Comparison of ENCODE assay signal across 34 mouse cellular contexts in the genomic region with DNA sequence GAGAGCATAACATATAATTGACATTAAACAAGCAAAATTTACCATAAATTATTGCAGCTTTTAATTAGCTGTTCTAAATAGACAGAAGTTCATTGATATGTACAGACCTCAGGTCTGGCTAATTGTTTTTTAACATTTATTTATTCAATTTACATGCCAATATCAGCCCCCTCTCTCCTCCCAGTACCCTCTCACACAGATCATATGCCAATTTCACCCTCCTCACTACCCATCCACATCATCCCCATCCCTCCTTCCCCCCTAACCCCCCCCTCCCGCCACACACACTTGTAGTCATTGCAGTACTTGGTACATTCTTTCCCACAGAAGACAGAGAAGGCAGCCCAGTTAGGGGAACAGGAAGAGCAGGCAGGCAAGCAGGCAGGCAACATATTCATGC.
"Had no signal": no experiment of that assay in that cellular context is flagged by ENCODE, and none has a peak within 500 bp of the region (broad histone marks: within the 10 kb centered on the region; RNA-seq: fewer than 3 reads in every experiment).

No protein-coding gene starts in this region.

- H3K9me3 ChIP-seq: heart, embryonic 15.5 days; hindbrain, embryonic 10.5 days; hindbrain, embryonic 12.5 days; hindbrain, embryonic 13.5 days; hindbrain, embryonic 15.5 days; intestine, embryonic 15.5 days; kidney, embryonic 15.5 days had no signal

- H3K4me1 ChIP-seq: heart, embryonic 12.5 days; heart, embryonic 13.5 days; heart, embryonic 15.5 days; hindbrain, embryonic 10.5 days; hindbrain, embryonic 12.5 days; hindbrain, embryonic 13.5 days; hindbrain, embryonic 15.5 days; intestine, embryonic 15.5 days; kidney, embryonic 15.5 days had no signal

- H3K36me3 ChIP-seq: heart, embryonic 12.5 days; heart, embryonic 13.5 days; heart, embryonic 15.5 days; hindbrain, embryonic 10.5 days; hindbrain, embryonic 12.5 days; hindbrain, embryonic 13.5 days; hindbrain, embryonic 15.5 days; intestine, embryonic 15.5 days; kidney, embryonic 15.5 days had no signal

- H3K4me3 ChIP-seq: heart, embryonic 12.5 days; heart, embryonic 13.5 days; heart, embryonic 15.5 days; hindbrain, embryonic 10.5 days; hindbrain, embryonic 12.5 days; hindbrain, embryonic 13.5 days; hindbrain, embryonic 15.5 days; intestine, embryonic 15.5 days; kidney, embryonic 15.5 days; layer of hippocampus, adult 2 months; left cerebral cortex, adult 2 months had no signal

- H3K27me3 ChIP-seq: heart, embryonic 12.5 days; heart, embryonic 13.5 days; heart, embryonic 15.5 days; hindbrain, embryonic 12.5 days; hindbrain, embryonic 13.5 days; hindbrain, embryonic 15.5 days; intestine, embryonic 15.5 days; kidney, embryonic 15.5 days had no signal

- H3K4me2 ChIP-seq: heart, embryonic 12.5 days; heart, embryonic 13.5 days; heart, embryonic 15.5 days; hindbrain, embryonic 12.5 days; hindbrain, embryonic 13.5 days; hindbrain, embryonic 14.5 days; hindbrain, embryonic 15.5 days; intestine, embryonic 15.5 days; kidney, embryonic 15.5 days had no signal

- DNase-seq: heart, postnatal 10 days; heart, postnatal 14 days; heart, postnatal 36 days; heart, postnatal 4 days; kidney, adult 11 months; kidney, adult 18-20 months; kidney, adult 2 months; kidney, adult 8-10 months; kidney, adult 9 months; kidney, postnatal 10 days; kidney, postnatal 14 days; kidney, postnatal 25 days; kidney, postnatal 36 days; kidney, postnatal 4 days; layer of hippocampus, adult 9-11 months; layer of hippocampus, postnatal 36 days had no signal

- H3K27ac ChIP-seq: heart, embryonic 13.5 days; heart, embryonic 15.5 days; hindbrain, embryonic 10.5 days; hindbrain, embryonic 12.5 days; hindbrain, embryonic 13.5 days; hindbrain, embryonic 14.5 days; hindbrain, embryonic 15.5 days; hindbrain, postnatal 0 days; intestine, embryonic 15.5 days; kidney, embryonic 15.5 days; kidney, postnatal 0 days; layer of hippocampus, adult 2 months; left cerebral cortex, adult 2 months had no signal

- ATAC-seq: hindbrain, embryonic 16.5 days; hindbrain, postnatal 0 days; inflammation-experienced regulatory T-cells, adult 6 months; intestine, embryonic 15.5 days; intestine, embryonic 16.5 days; intestine, postnatal 0 days had no signal

- H3K9ac ChIP-seq: heart, embryonic 12.5 days; heart, embryonic 13.5 days; heart, embryonic 15.5 days; hindbrain, embryonic 12.5 days; hindbrain, embryonic 13.5 days; hindbrain, embryonic 14.5 days; hindbrain, embryonic 15.5 days; intestine, embryonic 15.5 days; kidney, embryonic 15.5 days had no signal
